Mouse (Mus musculus) bone marrow, adult 2 months (tissue): ENCODE results near the gene Dclk1. TPM values are rescaled to one million over a fixed set of nuclear protein-coding genes. Genes with fewer than 3 reads are reported as not detected.

ENCODE experiments used
- H3K27ac ChIP-seq: fragments of 200-500 bp; 2 replicates; pipeline ENCODE4 v1.5.1; 2012; ENCODE audit warnings: low read depth, mild to moderate bottlenecking, control low read depth, inconsistent platforms, low read length; ENCODE audit not compliant: control insufficient read depth, poor library complexity, insufficient read depth
- H3K4me1 ChIP-seq: fragments of 200-500 bp; 2 replicates; pipeline ENCODE4 v1.6.1; 2011; ENCODE audit warnings: low read length; ENCODE audit not compliant: control insufficient read depth, insufficient read depth
- H3K4me3 ChIP-seq: fragments of 200-500 bp; replicated peaks from 2 replicates; pipeline ENCODE3; 2011; ENCODE audit warnings: mild to moderate bottlenecking, low read depth, low read length, control low read depth; ENCODE audit not compliant: control insufficient read depth
- CTCF ChIP-seq: fragments of 200-500 bp; IDR thresholded peaks from 2 replicates; pipeline ENCODE4 v1.5.1; 2011; ENCODE audit warnings: low read length, control low read depth; ENCODE audit not compliant: control insufficient read depth, insufficient read depth
- POLR2A ChIP-seq: fragments of 200-500 bp; IDR thresholded peaks from 2 replicates; pipeline ENCODE4 v1.6.1; 2011; ENCODE audit warnings: low read depth, mild to moderate bottlenecking, control low read depth, low read length, borderline replicate concordance; ENCODE audit not compliant: control insufficient read depth
- WGBS: fragments of 180-500 bp; shearing (Covaris S2); methylation state at CpG from one replicate; pipeline ENCODE4 v1.1.7; 2018; 5-methylcytosine and 5-hydroxymethylcytosine counted together
- polyA plus RNA-seq: library from polyadenylated mRNA; stranded (reverse); fragments of >200 nt; gene quantifications from 2 replicates; pipeline ENCODE4 v1.2.4, GENCODE M21; 2011; ENCODE audit warnings: low replicate concordance; ENCODE audit not compliant: missing spikeins, insufficient read depth, insufficient read length

Dclk1 gene
- polyA plus RNA-seq, 1 experiment = 4.4 TPM

DNA sequence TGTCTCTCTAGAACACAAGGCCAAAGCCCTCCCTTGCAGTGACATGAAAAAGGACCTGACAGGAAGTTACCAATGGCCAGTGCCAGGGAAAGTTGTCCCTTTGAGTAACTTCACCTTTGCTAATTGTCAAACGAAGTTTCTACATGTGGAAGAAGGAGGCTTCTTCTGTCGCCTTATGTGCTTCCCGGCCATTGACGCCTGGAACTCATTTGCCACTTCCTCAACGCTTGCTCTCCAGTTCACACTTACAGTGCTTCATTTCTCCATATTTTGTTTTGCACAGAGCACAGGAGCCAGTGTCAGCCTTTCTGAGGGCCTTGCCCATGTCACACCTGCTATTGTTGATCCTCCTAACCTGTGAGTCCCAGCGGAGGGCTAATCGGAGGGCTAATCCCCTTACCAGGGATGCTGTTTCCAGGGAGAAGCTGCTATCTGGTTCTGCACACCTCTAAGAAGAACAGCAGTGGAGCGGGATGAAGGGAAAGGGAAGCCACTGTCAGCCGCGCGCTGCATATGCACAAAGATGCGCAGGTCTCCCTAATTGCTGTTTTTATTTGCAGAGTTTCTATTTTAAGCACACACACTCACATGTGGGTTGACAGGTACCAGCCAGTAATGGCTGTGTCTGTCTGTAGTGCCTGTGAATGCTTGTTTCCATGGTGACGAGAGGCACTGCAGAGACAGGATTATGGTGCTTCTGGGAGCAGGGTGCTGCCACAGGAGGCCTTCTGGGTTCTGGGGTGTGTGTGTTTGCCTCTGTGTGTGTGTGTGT, 109.3 kb downstream of the Dclk1 start:
- 82% methylated on average over 13 of the region's 13 CpGs for WGBS
- Histone ChIP-seq H3K4me3 (no peak overlapping the region), H3K27ac (no peak overlapping the region), H3K4me1 (no peaks in the 10 kb centered on the region)
- TF ChIP-seq POLR2A (no peak), CTCF (no peak)

DNA sequence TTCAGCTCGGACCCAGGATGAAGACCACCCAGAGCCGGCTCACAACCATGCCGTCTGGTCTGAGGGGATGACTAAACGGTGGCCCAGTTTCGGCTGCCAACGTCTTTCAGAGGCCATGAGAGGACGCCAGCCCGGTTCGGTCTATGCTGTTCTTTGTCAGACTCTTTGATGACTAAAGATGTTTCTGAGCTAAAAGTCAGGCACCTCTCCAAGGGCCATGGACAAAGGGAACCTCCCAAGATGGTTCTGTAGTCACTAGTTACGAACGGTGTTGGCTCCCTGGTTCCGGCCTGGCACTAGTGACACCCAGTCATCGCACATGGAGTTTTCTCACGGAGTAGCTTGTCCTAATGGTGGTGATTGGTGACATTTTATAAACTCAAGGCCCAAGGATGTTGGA, 110.4 kb downstream of the Dclk1 start:
- WGBS = 86% methylated on average over 14 of the region's 14 CpGs
- no peak overlapping the region for H3K27ac ChIP-seq
- TF ChIP-seq POLR2A (no peak), CTCF (no peak)
- no peak overlapping the region for H3K4me3 ChIP-seq
- no peaks in the 10 kb centered on the region for H3K4me1 ChIP-seq

DNA sequence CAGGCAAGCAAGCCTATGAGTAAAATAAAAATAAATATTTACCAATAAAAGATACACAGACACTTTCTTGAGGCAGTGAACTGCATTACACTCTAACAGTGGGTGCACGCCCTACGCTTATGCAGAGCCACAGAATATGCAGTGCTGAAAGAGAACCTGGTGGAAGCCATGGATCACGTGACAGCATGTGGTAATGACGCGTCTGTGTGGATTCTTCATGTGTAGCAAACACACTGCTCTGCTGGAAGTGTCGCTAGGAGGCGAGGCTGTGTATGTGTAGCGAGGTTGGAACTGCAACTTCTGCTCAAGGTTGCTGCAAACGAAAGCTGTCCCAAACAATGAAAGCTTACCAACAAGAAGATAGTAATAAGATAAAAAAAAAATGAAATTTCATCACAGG, 111.0 kb downstream of the Dclk1 start:
- Histone ChIP-seq H3K4me3 (no peak overlapping the region), H3K27ac (no peak overlapping the region), H3K4me1 (no peaks in the 10 kb centered on the region)
- WGBS = 75% methylated on average over 9 of the region's 9 CpGs
- TF ChIP-seq POLR2A (no peak), CTCF (no peak)

DNA sequence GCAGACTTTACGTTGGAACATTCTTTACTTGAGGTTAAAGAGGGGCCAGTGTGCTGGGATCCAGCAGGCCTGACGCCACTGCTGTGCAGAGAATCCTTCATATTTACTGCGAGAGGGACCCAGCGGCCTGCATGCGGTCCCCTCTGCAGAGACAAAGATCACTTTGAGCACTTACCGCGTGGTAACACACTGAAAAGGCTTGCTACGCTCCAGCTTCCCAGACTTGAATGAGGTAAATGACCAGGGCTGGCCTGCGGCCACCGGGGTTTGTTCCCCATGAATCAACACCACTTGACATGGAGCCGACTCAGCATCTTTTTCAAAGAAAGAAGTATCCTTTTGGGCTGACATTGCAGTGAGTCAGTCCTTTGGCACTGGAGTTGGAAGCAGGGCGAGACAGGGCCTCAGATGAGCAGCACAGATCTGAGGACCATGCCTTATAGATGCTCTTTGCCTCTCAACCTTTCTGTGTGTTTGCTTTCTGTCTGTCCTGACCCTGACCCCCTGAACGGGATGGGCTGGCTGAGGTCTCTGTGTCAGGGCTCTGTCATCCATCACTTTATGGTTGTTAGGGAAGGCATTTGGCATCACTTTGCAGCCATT, 111.8 kb downstream of the Dclk1 start:
- WGBS = 70% methylated on average over 13 of the region's 13 CpGs
- TF ChIP-seq POLR2A = no peak
- TF ChIP-seq CTCF = no peak

DNA sequence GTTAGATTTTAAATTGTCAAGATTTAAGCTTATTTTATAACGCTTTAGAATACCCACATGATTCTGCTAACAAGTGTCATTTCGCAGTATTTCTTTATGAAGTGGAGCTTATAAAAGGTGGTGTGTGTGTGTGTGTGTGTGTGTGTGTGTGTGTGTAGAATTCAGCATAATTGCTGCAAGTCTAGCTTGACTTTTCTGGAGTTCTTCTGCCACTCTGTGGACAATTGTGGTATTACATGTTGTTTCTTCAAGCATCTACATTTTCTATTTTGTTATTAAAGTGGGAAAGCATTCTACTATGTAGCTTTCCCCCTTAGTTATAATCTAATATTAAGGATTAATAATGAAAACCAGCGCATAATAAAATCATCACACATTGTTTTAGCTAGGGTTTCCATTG, 112.6 kb downstream of the Dclk1 start:
- H3K27ac ChIP-seq = no peak overlapping the region
- 30% methylated on average over 3 of the region's 3 CpGs for WGBS
- no peak for TF ChIP-seq POLR2A
- TF ChIP-seq CTCF = no peak
- no peak overlapping the region for H3K4me3 ChIP-seq
- no peaks in the 10 kb centered on the region for H3K4me1 ChIP-seq

More for the DNA sequence above, 111.8 kb downstream of the Dclk1 start:
- Histone ChIP-seq H3K4me1 (no peaks in the 10 kb centered on the region), H3K4me3 (no peak overlapping the region), H3K27ac (no peak overlapping the region)

DNA sequence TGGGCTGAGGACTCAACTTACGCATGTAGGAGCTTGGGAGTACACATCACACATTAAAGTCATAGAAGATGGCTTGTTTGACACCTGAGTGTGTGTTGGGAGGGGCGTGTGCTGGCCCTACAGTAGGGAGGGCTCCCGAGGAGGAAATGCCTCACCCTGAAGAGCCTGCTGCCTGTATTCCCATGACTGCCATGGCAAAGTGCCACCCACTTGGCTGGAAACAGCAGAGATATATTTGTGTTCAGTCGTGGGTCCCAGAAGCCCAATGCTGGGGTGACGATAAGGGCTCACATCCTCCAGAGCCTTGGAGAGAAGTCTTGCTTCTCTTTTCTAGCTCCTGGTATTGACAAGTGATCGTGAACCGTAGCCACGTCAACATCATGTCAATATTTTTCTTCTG, 116.3 kb downstream of the Dclk1 start:
- H3K27ac ChIP-seq = no peak overlapping the region
- TF ChIP-seq POLR2A (no peak), CTCF (no peak)
- no peak overlapping the region for H3K4me3 ChIP-seq
- no peaks in the 10 kb centered on the region for H3K4me1 ChIP-seq
- 70% methylated on average over 8 of the region's 8 CpGs for WGBS

DNA sequence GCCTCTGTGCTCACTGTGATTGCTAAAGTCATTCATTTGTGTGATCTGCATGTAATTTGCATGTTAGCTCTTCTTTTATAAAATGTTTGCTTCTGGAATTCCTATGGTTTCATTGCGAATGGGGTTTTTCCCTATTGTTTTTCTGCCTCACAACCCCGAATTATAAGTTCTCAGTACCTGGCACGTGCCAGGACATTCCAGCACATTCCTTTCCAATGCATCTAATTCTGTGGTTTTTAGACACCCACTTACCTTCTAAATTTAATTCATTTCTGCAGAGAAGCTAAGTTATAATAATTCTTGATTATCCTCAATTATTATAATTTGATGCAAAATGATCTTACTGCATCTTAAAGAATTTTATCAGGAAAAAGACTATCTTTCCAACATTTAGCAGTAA, 118.7 kb downstream of the Dclk1 start:
- Histone ChIP-seq H3K27ac (no peak overlapping the region), H3K4me1 (no peaks in the 10 kb centered on the region), H3K4me3 (no peak overlapping the region)
- 91% methylated on average over 3 of the region's 3 CpGs for WGBS
- TF ChIP-seq CTCF (no peak), POLR2A (no peak)

DNA sequence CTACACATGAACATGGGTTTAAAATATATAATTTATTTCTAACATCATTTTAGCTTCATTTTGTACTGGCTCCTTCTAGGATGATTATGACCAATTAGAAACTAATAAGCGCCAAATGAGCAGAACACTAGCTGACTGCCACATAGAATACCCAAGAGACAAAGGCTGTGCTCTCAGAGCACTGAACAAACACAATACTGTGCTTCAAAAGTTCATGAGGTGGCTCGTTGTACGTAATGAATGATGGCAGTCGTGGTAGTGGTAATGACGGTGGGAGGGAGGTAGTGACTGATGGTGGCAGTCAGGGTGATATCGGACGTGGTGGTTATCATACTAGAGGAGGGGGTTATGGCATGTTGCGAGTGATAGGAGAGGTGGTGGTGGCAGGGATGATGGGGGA, 125.0 kb downstream of the Dclk1 start:
- Histone ChIP-seq H3K27ac (no peak overlapping the region), H3K4me1 (no peaks in the 10 kb centered on the region), H3K4me3 (no peak overlapping the region)
- 80% methylated on average over 8 of the region's 8 CpGs for WGBS
- TF ChIP-seq CTCF (no peak), POLR2A (no peak)

DNA sequence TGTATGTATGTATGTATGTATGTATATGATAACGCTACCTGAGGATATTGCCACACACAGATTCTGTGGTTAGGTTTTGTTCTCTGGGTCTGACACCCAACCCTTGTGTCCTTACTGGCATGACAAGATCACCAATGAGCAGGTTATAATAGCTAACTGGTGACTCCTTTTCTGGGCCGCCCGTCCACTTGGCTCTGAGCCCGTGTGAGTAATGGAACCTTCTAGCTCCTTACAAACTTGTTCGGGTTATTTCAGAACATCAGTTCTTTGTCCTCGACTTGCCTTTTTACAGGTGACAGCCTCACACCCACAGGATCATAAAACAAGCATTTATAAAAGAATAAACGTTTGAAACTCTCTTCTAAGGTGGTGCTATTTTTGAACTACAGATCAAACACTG, 127.0 kb downstream of the Dclk1 start:
- WGBS = 75% methylated on average over 7 of the region's 7 CpGs
- Histone ChIP-seq H3K27ac (no peak overlapping the region), H3K4me3 (no peak overlapping the region), H3K4me1 (no peaks in the 10 kb centered on the region)
- TF ChIP-seq CTCF (no peak), POLR2A (no peak)
